8 mouse cellular contexts compared by ENCODE assay signal in genomic region chr8:121573275-121573674, GRCm38 (mm10). TPM values are rescaled to one million over a fixed set of nuclear protein-coding genes. Genes with fewer than 3 reads are reported as not detected.
DNase-seq lines count a peak whose midpoint lies in the region; ATAC-seq and TF ChIP-seq lines count a peak whose summit lies in the region.

No protein-coding gene starts in this region.

- H3K4me1 ChIP-seq in embryonic facial prominence, embryonic 14.5 days (ENCODE audit: control insufficient read depth, insufficient read depth, low read length), result peaks cover 18% of the 10 kb centered on the region
- H3K4me1 ChIP-seq in intestine, embryonic 14.5 days (replicated peaks; ENCODE audit: control insufficient read depth, insufficient read depth, low read length), result peaks cover 23% of the 10 kb centered on the region
- H3K4me1 ChIP-seq in lung, postnatal 0 days (ENCODE audit: insufficient read depth, low read depth, low read length), result peaks cover 10% of the 10 kb centered on the region
- peaks cover 22% of the 10 kb centered on the region for H3K4me1 ChIP-seq in hindbrain, embryonic 14.5 days (replicated peaks; ENCODE audit: control insufficient read depth, insufficient read depth, low read length)

- peak; percentile 65 for TF ChIP-seq EP300 in lung, postnatal 0 days (IDR thresholded peaks at IDR 0.05)

- no peak overlapping the region for H3K9ac ChIP-seq in embryonic facial prominence, embryonic 14.5 days (ENCODE audit: low read depth, low read length)
- H3K9ac ChIP-seq in intestine, embryonic 14.5 days (ENCODE audit: low read length), result no peak overlapping the region
- no peak overlapping the region for H3K9ac ChIP-seq in lung, postnatal 0 days (replicated peaks; ENCODE audit: low read depth)
- H3K9ac ChIP-seq in hindbrain, embryonic 14.5 days, result no peak overlapping the region

- H3K27me3 ChIP-seq in embryonic facial prominence, embryonic 14.5 days (replicated peaks; ENCODE audit: control insufficient read depth, insufficient read depth, low read length), result no peaks in the 10 kb centered on the region
- H3K27me3 ChIP-seq in intestine, embryonic 14.5 days (replicated peaks; ENCODE audit: control insufficient read depth, insufficient read depth, low read length), result no peaks in the 10 kb centered on the region
- H3K27me3 ChIP-seq in lung, postnatal 0 days (replicated peaks; ENCODE audit: insufficient read depth, low read length), result no peaks in the 10 kb centered on the region
- no peaks in the 10 kb centered on the region for H3K27me3 ChIP-seq in hindbrain, embryonic 14.5 days (ENCODE audit: control insufficient read depth, insufficient read depth, low read length)

- no peak overlapping the region for H3K4me2 ChIP-seq in embryonic facial prominence, embryonic 14.5 days (ENCODE audit: low read depth, low read length)
- H3K4me2 ChIP-seq in intestine, embryonic 14.5 days (ENCODE audit: low read length), result no peak overlapping the region
- H3K4me2 ChIP-seq in lung, postnatal 0 days (replicated peaks; ENCODE audit: low read depth, low read length), result no peak overlapping the region
- no peak overlapping the region for H3K4me2 ChIP-seq in hindbrain, embryonic 14.5 days (replicated peaks)

- peak; percentile 47 for TF ChIP-seq CTCF in lung, postnatal 0 days (IDR thresholded peaks at IDR 0.05)

- 39% methylated on average over 3 of the region's 3 CpGs for WGBS in embryonic facial prominence, embryonic 14.5 days
- 32% methylated on average over 3 of the region's 3 CpGs for WGBS in intestine, embryonic 14.5 days
- 17% methylated on average over 3 of the region's 3 CpGs for WGBS in lung, postnatal 0 days
- WGBS in hindbrain, embryonic 14.5 days, result 44% methylated on average over 3 of the region's 3 CpGs

- no peak overlapping the region for H3K27ac ChIP-seq in embryonic facial prominence, embryonic 14.5 days (replicated peaks; ENCODE audit: low read depth, low read length)
- H3K27ac ChIP-seq in intestine, embryonic 14.5 days (ENCODE audit: low read depth), result no peak overlapping the region
- H3K27ac ChIP-seq in lung, postnatal 0 days (ENCODE audit: low read length), result no peak overlapping the region
- H3K27ac ChIP-seq in hindbrain, embryonic 14.5 days, result no peak overlapping the region

- peak; percentile 32 for ATAC-seq in embryonic facial prominence, embryonic 14.5 days (ENCODE audit: low read depth)
- peak; percentile 68 for ATAC-seq in intestine, embryonic 14.5 days (replicated peaks; ENCODE audit: low FRiP score, low TSS enrichment, low read depth)
- peak; percentile 89 for ATAC-seq in lung, postnatal 0 days
- ATAC-seq in hindbrain, embryonic 14.5 days (ENCODE audit: low FRiP score), result no peak

- DNase-seq in embryo, embryonic 11 days, result peak; percentile 13
- DNase-seq in embryo, embryonic 9.5 days (ENCODE audit: extremely low spot score), result no peak
- peak; percentile 99 for DNase-seq in MN1 (ENCODE audit: low spot score)
- DNase-seq in embryonic facial prominence, embryonic 14.5 days (ENCODE audit: low spot score), result peak; percentile 65
- no peak for DNase-seq in intestine, embryonic 14.5 days (ENCODE audit: low spot score)
- DNase-seq in lung, postnatal 0 days (ENCODE audit: low spot score), result peak; percentile 90
- no peak for DNase-seq in thymus, postnatal 25 days
- no peak for DNase-seq in hindbrain, embryonic 14.5 days (ENCODE audit: low spot score)

- no peaks in the 10 kb centered on the region for H3K36me3 ChIP-seq in embryonic facial prominence, embryonic 14.5 days (ENCODE audit: control insufficient read depth, insufficient read depth, low read length)
- no peaks in the 10 kb centered on the region for H3K36me3 ChIP-seq in intestine, embryonic 14.5 days (ENCODE audit: control insufficient read depth, insufficient read depth, low read length)
- no peaks in the 10 kb centered on the region for H3K36me3 ChIP-seq in lung, postnatal 0 days (ENCODE audit: insufficient read depth, low read length)
- no peaks in the 10 kb centered on the region for H3K36me3 ChIP-seq in hindbrain, embryonic 14.5 days (replicated peaks; ENCODE audit: control insufficient read depth, insufficient read depth)

- no peak overlapping the region for H3K4me3 ChIP-seq in embryonic facial prominence, embryonic 14.5 days (ENCODE audit: low read depth, low read length)
- H3K4me3 ChIP-seq in intestine, embryonic 14.5 days (ENCODE audit: low read depth, low read length), result no peak overlapping the region
- no peak overlapping the region for H3K4me3 ChIP-seq in lung, postnatal 0 days (ENCODE audit: low read depth, low read length)
- no peak overlapping the region for H3K4me3 ChIP-seq in hindbrain, embryonic 14.5 days (replicated peaks; ENCODE audit: low read length)

- no peaks in the 10 kb centered on the region for H3K9me3 ChIP-seq in embryonic facial prominence, embryonic 14.5 days (ENCODE audit: control insufficient read depth, low read length)
- no peaks in the 10 kb centered on the region for H3K9me3 ChIP-seq in intestine, embryonic 14.5 days (ENCODE audit: control insufficient read depth, low read length)
- H3K9me3 ChIP-seq in lung, postnatal 0 days (ENCODE audit: low read length), result no peaks in the 10 kb centered on the region
- H3K9me3 ChIP-seq in hindbrain, embryonic 14.5 days (ENCODE audit: control insufficient read depth, low read length), result no peaks in the 10 kb centered on the region

RNA-seq across cellular contexts. Expression of gene Fbxo31, which starts 5.3 kb away (rescaled TPM):
- polyA plus RNA-seq in embryonic facial prominence, embryonic 14.5 days (2014; fragmentation: Nextera tagmentation; extraction: Ambion mirVana), result 15.3 and 20.1 TPM in 2 replicates
- 14.5 and 14.9 TPM in 2 replicates for polyA plus RNA-seq in intestine, embryonic 14.5 days (2014; fragmentation: Nextera tagmentation; extraction: Ambion mirVana)
- polyA plus RNA-seq in lung, postnatal 0 days (2015; fragmentation: Nextera tagmentation; extraction: Ambion mirVana), result 12.1 and 13.9 TPM in 2 replicates
- 36.2 and 38.1 TPM in 2 replicates for polyA plus RNA-seq in hindbrain, embryonic 14.5 days (2014; fragmentation: Nextera tagmentation; extraction: Ambion mirVana)

RNA-seq across cellular contexts. Expression of gene Map1lc3b, which starts 16.9 kb away (rescaled TPM):
- 224 and 237 TPM in 2 replicates for polyA plus RNA-seq in embryonic facial prominence, embryonic 14.5 days (2014; fragmentation: Nextera tagmentation; extraction: Ambion mirVana)
- polyA plus RNA-seq in intestine, embryonic 14.5 days (2014; fragmentation: Nextera tagmentation; extraction: Ambion mirVana), result 226 and 231 TPM in 2 replicates
- 411 and 449 TPM in 2 replicates for polyA plus RNA-seq in lung, postnatal 0 days (2015; fragmentation: Nextera tagmentation; extraction: Ambion mirVana)
- 389 and 391 TPM in 2 replicates for polyA plus RNA-seq in hindbrain, embryonic 14.5 days (2014; fragmentation: Nextera tagmentation; extraction: Ambion mirVana)

RNA-seq across cellular contexts. Expression of gene 1700018B08Rik, which starts 29.2 kb away (rescaled TPM):
- not detected in 2 replicates for polyA plus RNA-seq in embryonic facial prominence, embryonic 14.5 days (2014; fragmentation: Nextera tagmentation; extraction: Ambion mirVana)
- not detected in 2 replicates for polyA plus RNA-seq in intestine, embryonic 14.5 days (2014; fragmentation: Nextera tagmentation; extraction: Ambion mirVana)
- polyA plus RNA-seq in lung, postnatal 0 days (2015; fragmentation: Nextera tagmentation; extraction: Ambion mirVana), result not detected in 2 replicates
- not detected in 2 replicates for polyA plus RNA-seq in hindbrain, embryonic 14.5 days (2014; fragmentation: Nextera tagmentation; extraction: Ambion mirVana)

Comparison
In these comparisons a context has a peak if more than half of its experiments do, and no peak if none do; other contexts are left out.
1. DNase-seq: peak in embryo, embryonic 11 days (single experiment), MN1 (single experiment), embryonic facial prominence, embryonic 14.5 days (single experiment) and lung, postnatal 0 days (single experiment); none in embryo, embryonic 9.5 days (single experiment), intestine, embryonic 14.5 days (single experiment), thymus, postnatal 25 days (single experiment) and hindbrain, embryonic 14.5 days (single experiment).